Mouse (Mus musculus): ENCODE measurements around the gene Clk1.

GRCm38 (mm10) chr1:58362296-58362695 lies 61.6 kb downstream of the Clk1 start:
- no peak for TF ChIP-seq CTCF (IDR thresholded peaks at IDR 0.05; ENCODE audit: borderline replicate concordance, insufficient read depth, low read depth, low read length)
- TF ChIP-seq POLR2A (IDR thresholded peaks at IDR 0.05; ENCODE audit: borderline replicate concordance, insufficient read depth, low read length), result no peak
